Mouse (Mus musculus): ENCODE measurements at regions not wholly inside any gene's neighbourhood (a gene's known extent, or its start where the extent isn't known, plus 50 kb on each side); places are given as distances from the start of the nearest gene placed in this dataset.

GRCm38 (mm10) chr4:5206394-5207099, 413.4 kb upstream of the Impad1 start:
- no peak for DNase-seq

- no peak for DNase-seq
Measured at GRCm38 (mm10) chr4:5205328-5206208, 412.4 kb upstream of the Impad1 start.

GRCm38 (mm10) chr4:5194272-5194671, 401.1 kb upstream of the Impad1 start:
- no peak for DNase-seq

- no peak for DNase-seq
Measured at GRCm38 (mm10) chr4:5181591-5181990, 388.4 kb upstream of the Impad1 start.

- peak in 1 of 2 experiments; percentile 37 for DNase-seq
Measured at GRCm38 (mm10) chr4:5178991-5179693, 386.0 kb upstream of the Impad1 start.

- DNase-seq: no peak
Measured at GRCm38 (mm10) chr4:5165263-5165662, 372.1 kb upstream of the Impad1 start.

- DNase-seq: no peak
Measured at GRCm38 (mm10) chr4:5160931-5161330, 367.8 kb upstream of the Impad1 start.

GRCm38 (mm10) chr4:5130726-5131125, 337.6 kb upstream of the Impad1 start:
- DNase-seq: peak in 1 of 2 experiments; percentile 22

- DNase-seq: no peak
Measured at GRCm38 (mm10) chr4:5126059-5126458, 332.9 kb upstream of the Impad1 start.

- DNase-seq: no peak
Measured at GRCm38 (mm10) chr4:5098411-5098810, 305.3 kb upstream of the Impad1 start.

- no peak for DNase-seq
Measured at GRCm38 (mm10) chr4:5078723-5079122, 285.6 kb upstream of the Impad1 start.

- no peak for DNase-seq
Measured at GRCm38 (mm10) chr4:5074754-5075153, 281.6 kb upstream of the Impad1 start.

GRCm38 (mm10) chr4:5071243-5071642, 278.1 kb upstream of the Impad1 start:
- DNase-seq: no peak

- DNase-seq: no peak
Measured at GRCm38 (mm10) chr4:5059290-5059955, 266.3 kb upstream of the Impad1 start.

GRCm38 (mm10) chr4:5029929-5030328, 236.8 kb upstream of the Impad1 start:
- DNase-seq: no peak

- DNase-seq: no peak
Measured at GRCm38 (mm10) chr4:4987491-4987890, 194.3 kb upstream of the Impad1 start.

- DNase-seq: no peak
Measured at GRCm38 (mm10) chr4:4983474-4984194, 190.5 kb upstream of the Impad1 start.

GRCm38 (mm10) chr4:4971800-4972319, 178.7 kb upstream of the Impad1 start:
- no peak for DNase-seq

- DNase-seq: no peak
Measured at GRCm38 (mm10) chr4:4948956-4949355, 155.8 kb upstream of the Impad1 start.

GRCm38 (mm10) chr4:4944498-4944897, 151.3 kb upstream of the Impad1 start:
- DNase-seq: no peak

- no peak for DNase-seq
Measured at GRCm38 (mm10) chr4:4925741-4926140, 132.6 kb upstream of the Impad1 start.
